In genomic region chr16:41748759-41749158, GRCm38 (mm10) we compare ENCODE assay signal across 25 mouse cellular contexts.
DNase-seq lines count a peak whose midpoint lies in the region; ATAC-seq lines count a peak whose summit lies in the region.
"Had no signal": no experiment of that assay in that cellular context is flagged by ENCODE, and none has a peak within 500 bp of the region (broad histone marks: within the 10 kb centered on the region; RNA-seq: fewer than 3 reads in every experiment).

No protein-coding gene starts in this region.

- H3K36me3 ChIP-seq in kidney, embryonic 16.5 days (ENCODE audit: insufficient read depth, low read length), result no peaks in the 10 kb centered on the region
- no peaks in the 10 kb centered on the region for H3K36me3 ChIP-seq in intestine, embryonic 14.5 days (ENCODE audit: control insufficient read depth, insufficient read depth, low read length)
- H3K36me3 ChIP-seq in intestine, embryonic 15.5 days, result no peaks in the 10 kb centered on the region
- H3K36me3 ChIP-seq: embryonic facial prominence, embryonic 12.5 days; embryonic facial prominence, embryonic 15.5 days; forebrain, embryonic 12.5 days; forebrain, embryonic 15.5 days; heart, embryonic 10.5 days; heart, embryonic 13.5 days; hindbrain, embryonic 12.5 days; hindbrain, embryonic 15.5 days had no signal

- H3K9ac ChIP-seq in kidney, embryonic 16.5 days (replicated peaks; ENCODE audit: low read length), result no peak overlapping the region
- H3K9ac ChIP-seq in intestine, embryonic 14.5 days (ENCODE audit: low read length), result no peak overlapping the region
- H3K9ac ChIP-seq in intestine, embryonic 15.5 days, result no peak overlapping the region
- H3K9ac ChIP-seq: embryonic facial prominence, embryonic 12.5 days; embryonic facial prominence, embryonic 15.5 days; forebrain, embryonic 12.5 days; forebrain, embryonic 15.5 days; heart, embryonic 13.5 days; hindbrain, embryonic 12.5 days; hindbrain, embryonic 15.5 days had no signal

- peak; percentile 74 for ATAC-seq in kidney, embryonic 16.5 days (ENCODE audit: low FRiP score, low TSS enrichment)
- ATAC-seq in intestine, embryonic 14.5 days (replicated peaks; ENCODE audit: low FRiP score, low TSS enrichment, low read depth), result peak; percentile 76; the same call in 1 of the 2 replicates
- peak; percentile 75 for ATAC-seq in intestine, embryonic 15.5 days
- ATAC-seq: CD4-positive, CD25-positive, alpha-beta regulatory T cell, adult 4 months; forebrain, embryonic 15.5 days had no signal

- H3K4me2 ChIP-seq in kidney, embryonic 16.5 days (replicated peaks; ENCODE audit: low read depth, low read length), result no peak overlapping the region
- no peak overlapping the region for H3K4me2 ChIP-seq in intestine, embryonic 14.5 days (ENCODE audit: low read length)
- no peak overlapping the region for H3K4me2 ChIP-seq in intestine, embryonic 15.5 days (replicated peaks)
- H3K4me2 ChIP-seq: embryonic facial prominence, embryonic 12.5 days; embryonic facial prominence, embryonic 15.5 days; forebrain, embryonic 12.5 days; forebrain, embryonic 15.5 days; heart, embryonic 13.5 days; hindbrain, embryonic 12.5 days; hindbrain, embryonic 15.5 days had no signal

- no peak overlapping the region for H3K27ac ChIP-seq in kidney, embryonic 16.5 days (ENCODE audit: low read length)
- H3K27ac ChIP-seq in intestine, embryonic 14.5 days (ENCODE audit: low read depth), result no peak overlapping the region
- no peak overlapping the region for H3K27ac ChIP-seq in intestine, embryonic 15.5 days
- H3K27ac ChIP-seq: embryonic facial prominence, embryonic 12.5 days; embryonic facial prominence, embryonic 15.5 days; forebrain, embryonic 12.5 days; forebrain, embryonic 15.5 days; heart, adult 2 months; heart, embryonic 10.5 days; heart, embryonic 13.5 days; hindbrain, embryonic 12.5 days; hindbrain, embryonic 15.5 days had no signal

- no peaks in the 10 kb centered on the region for H3K9me3 ChIP-seq in kidney, embryonic 16.5 days (ENCODE audit: low read length)
- H3K9me3 ChIP-seq in intestine, embryonic 14.5 days (ENCODE audit: control insufficient read depth, low read length), result no peaks in the 10 kb centered on the region
- H3K9me3 ChIP-seq in intestine, embryonic 15.5 days, result no peaks in the 10 kb centered on the region
- H3K9me3 ChIP-seq: embryonic facial prominence, embryonic 12.5 days; embryonic facial prominence, embryonic 15.5 days; forebrain, embryonic 12.5 days; forebrain, embryonic 15.5 days; heart, embryonic 10.5 days; heart, embryonic 13.5 days; hindbrain, embryonic 12.5 days; hindbrain, embryonic 15.5 days had no signal

- no peak for DNase-seq in kidney, adult 11 months
- no peak for DNase-seq in intestine, embryonic 14.5 days (ENCODE audit: low spot score)
- no peak for DNase-seq in ovary, adult 18-20 months (ENCODE audit: low spot score)
- no peak for DNase-seq in heart, adult 18-20 months
- DNase-seq: adrenal gland, adult 2 months; adrenal gland, postnatal 14 days; cerebellum, adult 11 months; cerebellum, adult 2 months; cerebellum, adult 9-11 months; cerebellum, postnatal 25 days; gastrocnemius, postnatal 25 days; heart, adult 2 months; heart, postnatal 14 days had no signal

- no peaks in the 10 kb centered on the region for H3K27me3 ChIP-seq in kidney, embryonic 16.5 days (ENCODE audit: insufficient read depth, low read length)
- no peaks in the 10 kb centered on the region for H3K27me3 ChIP-seq in intestine, embryonic 14.5 days (replicated peaks; ENCODE audit: control insufficient read depth, insufficient read depth, low read length)
- no peaks in the 10 kb centered on the region for H3K27me3 ChIP-seq in intestine, embryonic 15.5 days (replicated peaks)
- H3K27me3 ChIP-seq: embryonic facial prominence, embryonic 12.5 days; embryonic facial prominence, embryonic 15.5 days; forebrain, embryonic 12.5 days; forebrain, embryonic 15.5 days; heart, embryonic 13.5 days; hindbrain, embryonic 12.5 days; hindbrain, embryonic 15.5 days had no signal

- H3K4me1 ChIP-seq in kidney, embryonic 16.5 days (ENCODE audit: insufficient read depth, low read length), result no peaks in the 10 kb centered on the region
- no peaks in the 10 kb centered on the region for H3K4me1 ChIP-seq in intestine, embryonic 14.5 days (replicated peaks; ENCODE audit: control insufficient read depth, insufficient read depth, low read length)
- no peaks in the 10 kb centered on the region for H3K4me1 ChIP-seq in intestine, embryonic 15.5 days (replicated peaks)
- H3K4me1 ChIP-seq: embryonic facial prominence, embryonic 12.5 days; embryonic facial prominence, embryonic 15.5 days; forebrain, embryonic 12.5 days; heart, embryonic 10.5 days had no signal

- 80% methylated on average over 2 of the region's 2 CpGs for WGBS in kidney, embryonic 16.5 days
- 75% methylated on average over 2 of the region's 2 CpGs for WGBS in intestine, embryonic 14.5 days
- WGBS in intestine, embryonic 15.5 days, result 72% methylated on average over 2 of the region's 2 CpGs

- H3K4me3 ChIP-seq in kidney, embryonic 16.5 days (ENCODE audit: low read length), result no peak overlapping the region
- no peak overlapping the region for H3K4me3 ChIP-seq in intestine, embryonic 14.5 days (ENCODE audit: low read depth, low read length)
- no peak overlapping the region for H3K4me3 ChIP-seq in intestine, embryonic 15.5 days (replicated peaks)
- H3K4me3 ChIP-seq: embryonic facial prominence, embryonic 12.5 days; embryonic facial prominence, embryonic 15.5 days; erythroblast, embryonic 14.5 days; forebrain, embryonic 12.5 days; forebrain, embryonic 15.5 days; heart, adult 2 months; heart, embryonic 10.5 days; heart, embryonic 13.5 days; hindbrain, embryonic 12.5 days; hindbrain, embryonic 15.5 days had no signal
